Mouse (Mus musculus) megakaryocyte progenitor cell, adult 5-6 weeks (primary cell): Measurements from ENCODE around the gene Mcpt1. TPM values are rescaled to one million over a fixed set of nuclear protein-coding genes. Genes with fewer than 3 reads are reported as not detected.
A peak's percentile ranks its signal among the peaks of the same experiment; 100 is the strongest.
"Not testable (repeated sequence)": the region's sequence is repeated elsewhere in the genome, so short reads cannot be mapped to it uniquely, and the experiment has no call there.

Experiments
- ATAC-seq: replicated peaks from 2 replicates; pipeline ENCODE4 v1.8.0; 2016; ENCODE audit warnings: mild to moderate bottlenecking, moderate TSS enrichment, inconsistent platforms; ENCODE audit not compliant: poor library complexity
- total RNA-seq, 2 experiments: library from RNA; stranded (forward) in 1 of 2; stranded (reverse) in 1 of 2; fragments of 157-497, 149-512 nt in 1 of 2; fragments of 200-1000 nt in 1 of 2; gene quantifications; 2 replicates each; pipeline versions ENCODE4 v1.2.3 to v1.2.4; 2015 to 2017

Gene Mcpt1
- total RNA-seq (2015) (not detected in 2 replicates), total RNA-seq (2017) (not detected in 2 replicates)

DNA sequence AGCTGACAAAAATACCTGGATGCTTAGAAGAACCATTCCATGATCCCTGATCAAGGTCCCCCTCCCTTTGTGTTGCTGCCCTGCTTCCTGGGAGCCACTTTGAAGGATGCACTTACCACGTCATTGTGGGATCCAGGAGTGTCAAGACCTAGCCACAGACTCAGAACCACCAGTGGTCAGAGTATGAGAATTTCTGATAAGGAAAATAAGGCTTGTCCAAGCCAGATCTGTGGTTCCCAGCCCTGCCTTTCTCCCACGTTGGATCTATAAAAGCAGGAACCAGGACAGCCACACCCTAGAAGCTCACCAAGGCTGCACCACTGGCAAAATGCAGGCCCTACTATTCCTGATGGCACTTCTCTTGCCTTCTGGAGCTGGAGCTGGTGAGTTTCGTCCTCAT, at the start of gene Mcpt1:
Mcpt1 (plus strand) TSS at position 301 of the 400 bp plus-strand sequence.
- not testable (repeated sequence) for ATAC-seq

DNA sequence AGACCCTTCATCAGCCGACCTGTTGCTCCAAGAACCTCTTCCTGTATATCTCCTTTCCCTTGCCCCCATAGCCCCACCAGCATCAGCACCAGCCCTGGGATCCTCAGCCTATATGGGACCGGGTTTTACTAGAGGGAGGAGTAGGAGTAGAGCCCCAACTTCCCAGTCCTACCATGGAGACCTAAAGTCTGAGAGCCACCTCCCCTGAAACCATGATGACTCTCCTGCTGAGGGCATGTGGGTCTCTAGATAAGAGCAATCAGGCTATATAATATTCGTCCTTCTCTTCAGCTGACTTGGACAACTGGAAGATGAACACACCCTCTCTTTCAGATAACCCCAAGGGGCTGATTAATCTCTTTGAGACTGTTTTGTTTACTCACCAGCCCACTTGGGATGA, 30.3 kb upstream of the Mcpt1 start:
- peak; percentile 64 for ATAC-seq

DNA sequence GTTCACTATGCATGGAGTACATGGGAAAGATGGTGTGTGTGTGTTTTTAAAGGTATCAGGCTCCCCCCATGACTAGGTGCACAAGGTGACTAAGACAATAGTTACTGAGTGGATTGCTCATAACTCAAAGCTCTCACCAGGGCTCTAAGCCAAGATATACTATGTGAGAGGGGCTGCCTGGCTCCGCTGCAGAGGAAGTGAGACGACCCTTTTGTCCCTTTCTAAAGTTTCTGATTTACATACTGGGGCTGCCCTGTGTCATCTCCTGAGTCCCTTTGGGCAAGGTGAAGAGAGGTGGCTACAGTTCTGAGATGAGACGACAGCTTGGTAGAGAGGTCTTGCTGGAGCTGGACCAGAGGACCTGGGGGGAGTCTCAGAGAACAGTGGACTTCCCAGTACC, 4.6 kb upstream of the Mcpt1 start:
- no peak for ATAC-seq

DNA sequence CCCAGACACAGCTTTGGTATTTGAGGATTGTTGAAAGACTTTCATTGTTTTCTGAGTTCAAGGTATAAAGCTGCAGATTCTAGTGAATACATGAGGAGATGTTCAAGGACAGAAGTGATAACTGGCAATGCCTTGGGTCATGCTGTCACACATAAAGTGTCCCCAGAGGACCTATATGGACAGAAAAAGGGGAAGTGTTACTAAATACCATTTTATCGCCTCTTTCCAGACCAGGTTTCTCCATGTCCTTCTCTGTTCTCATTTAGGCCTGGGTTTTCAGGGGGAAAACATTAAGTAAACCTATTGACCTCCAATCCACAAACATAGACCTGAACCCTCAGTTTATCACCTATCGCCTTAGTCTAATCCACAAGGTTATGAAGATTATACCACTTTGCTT, 3.8 kb upstream of the Mcpt1 start:
- ATAC-seq, result no peak

DNA sequence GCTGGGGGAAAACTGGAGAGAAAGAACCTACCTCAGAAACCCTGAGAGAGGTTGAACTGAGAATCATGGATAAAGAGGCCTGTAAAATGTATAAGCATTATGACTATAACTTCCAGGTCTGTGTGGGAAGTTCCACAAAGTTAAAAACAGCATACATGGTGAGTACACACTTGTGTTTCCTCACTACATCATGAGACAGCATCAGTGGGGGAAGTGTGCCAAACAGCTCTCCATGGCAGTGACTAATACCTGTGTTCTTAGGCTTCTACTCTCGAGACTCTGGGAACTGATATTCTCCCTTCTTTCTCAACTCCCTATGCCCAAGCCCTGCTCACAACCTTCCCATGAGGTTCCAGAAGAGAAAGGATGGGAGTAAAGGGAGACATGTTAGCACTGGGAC, 1.7 kb downstream of the Mcpt1 start:
- ATAC-seq, result no peak

DNA sequence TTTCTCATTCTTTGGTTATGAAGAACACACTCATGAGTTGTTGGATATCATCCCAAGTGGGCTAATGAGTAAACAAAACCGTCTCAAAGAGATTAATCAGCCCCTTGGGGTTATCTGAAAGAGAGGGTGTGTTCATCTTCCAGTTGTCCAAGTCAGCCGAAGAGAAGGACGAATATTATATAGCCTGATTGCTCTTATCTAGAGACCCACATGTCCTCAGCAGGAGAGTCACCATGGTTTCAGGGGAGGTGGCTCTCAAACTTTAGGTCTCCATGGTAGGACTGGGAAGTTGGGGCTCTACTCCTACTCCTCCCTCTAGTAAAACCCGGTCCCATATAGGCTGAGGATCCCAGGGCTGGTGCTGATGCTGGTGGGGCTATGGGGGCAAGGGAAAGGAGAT, 3.5 kb downstream of the Mcpt1 start:
- peak; percentile 98 for ATAC-seq

DNA sequence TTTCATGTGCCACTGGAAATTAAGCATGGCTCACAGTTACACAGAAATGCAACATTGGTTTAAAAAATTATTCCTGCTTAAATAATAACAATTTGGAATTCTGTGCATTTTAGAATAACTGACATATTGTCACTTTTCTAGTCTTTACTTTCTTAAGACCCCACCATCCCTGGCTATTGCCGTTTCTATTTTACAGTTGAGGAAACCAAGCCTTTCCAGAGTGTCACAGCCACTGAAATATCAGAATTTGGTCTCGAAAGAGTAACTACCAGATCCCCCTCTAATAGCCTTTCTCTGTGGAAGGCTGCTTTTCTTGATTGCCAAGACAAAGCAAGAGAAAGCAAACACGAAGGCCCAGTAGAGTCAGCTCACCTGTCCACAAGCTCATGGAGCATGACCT, 12.6 kb downstream of the Mcpt1 start, which contains the start of gene Mcpt9:
Mcpt9 (minus strand) TSS at position 101 of the 400 bp plus-strand sequence.
- not testable (repeated sequence) for ATAC-seq

DNA sequence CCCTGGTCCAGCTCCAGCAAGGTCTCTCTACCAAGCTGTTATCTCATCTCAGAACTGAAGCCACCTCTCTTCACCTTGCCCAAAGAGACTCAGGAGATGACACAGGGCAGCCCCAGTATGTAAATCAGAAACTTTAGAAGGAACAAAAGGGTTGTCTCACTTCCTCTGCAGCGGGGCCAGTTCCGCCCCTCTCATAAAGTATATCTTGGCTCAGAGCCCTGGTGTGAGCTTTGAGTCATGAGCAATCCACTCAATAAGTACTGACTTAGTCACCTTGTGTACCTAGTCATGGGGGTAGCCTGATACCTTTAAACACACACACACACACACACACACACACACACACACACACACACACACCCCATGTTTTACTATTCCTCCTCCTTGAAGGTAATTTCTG, 16.7 kb downstream of the Mcpt1 start:
- ATAC-seq, result peak; percentile 46; the same call in 1 of the 2 replicates

DNA sequence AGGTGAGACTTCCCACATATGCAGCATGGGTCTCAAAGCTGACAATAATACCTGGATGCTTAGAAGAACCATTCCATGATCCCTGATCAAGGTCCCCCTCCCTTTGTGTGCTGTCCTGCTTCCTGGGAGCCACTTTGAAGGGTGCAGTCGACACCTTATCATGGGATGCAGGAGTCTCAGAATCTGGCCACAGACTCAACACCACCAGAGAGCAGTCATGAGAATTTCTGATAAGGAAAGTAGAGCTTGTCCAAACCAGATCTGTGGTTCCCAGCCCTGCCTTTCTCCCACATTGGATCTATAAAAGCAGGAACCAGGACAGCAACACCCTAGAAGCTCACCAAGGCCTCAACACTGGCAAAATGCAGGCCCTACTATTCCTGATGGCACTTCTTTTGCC, 24.0 kb downstream of the Mcpt1 start, which contains the start of gene Mcpt2:
Mcpt2 (plus strand) TSS at position 250 of the 400 bp plus-strand sequence.
- ATAC-seq, result peak; percentile 64; the same call in 1 of the 2 replicates

DNA sequence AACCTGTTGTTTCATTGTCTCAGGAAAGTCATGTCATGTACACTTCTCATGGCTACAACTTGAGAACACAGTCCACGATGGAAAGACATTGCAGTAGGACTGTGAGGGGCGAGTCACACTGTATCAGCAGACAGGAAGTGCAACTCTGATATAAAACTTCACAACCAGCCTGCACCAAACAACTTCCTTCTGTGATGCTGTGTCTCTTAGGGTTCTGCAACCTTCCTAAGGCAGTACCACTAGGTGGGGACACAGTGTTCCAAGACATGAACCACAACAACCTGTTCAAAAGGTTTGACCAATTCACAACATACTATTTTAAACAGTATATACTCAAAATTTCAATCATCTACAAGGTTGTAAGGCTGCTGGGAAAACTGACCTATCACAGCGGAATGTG, 37.6 kb downstream of the Mcpt1 start:
- peak; percentile 55 for ATAC-seq

DNA sequence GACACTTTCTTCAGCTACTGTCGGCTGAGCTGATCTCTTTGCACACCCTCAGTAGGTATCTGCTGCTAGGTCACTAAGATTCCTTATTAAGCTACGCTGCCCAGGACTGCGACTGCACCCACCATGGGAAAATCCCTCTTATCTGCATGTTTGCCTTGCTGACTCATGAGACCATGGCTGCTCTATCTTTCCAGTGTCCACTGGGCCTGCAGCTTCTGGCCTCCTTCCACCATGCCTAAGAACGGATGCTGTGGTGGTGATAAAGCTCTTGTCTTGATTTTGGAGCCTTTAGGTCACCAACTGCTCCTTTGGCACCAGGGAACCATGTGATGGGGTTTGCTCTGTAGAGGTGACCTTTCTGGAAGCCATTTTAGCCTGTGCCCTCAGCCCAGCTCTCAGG, 40.0 kb downstream of the Mcpt1 start:
- ATAC-seq, result peak; percentile 79

DNA sequence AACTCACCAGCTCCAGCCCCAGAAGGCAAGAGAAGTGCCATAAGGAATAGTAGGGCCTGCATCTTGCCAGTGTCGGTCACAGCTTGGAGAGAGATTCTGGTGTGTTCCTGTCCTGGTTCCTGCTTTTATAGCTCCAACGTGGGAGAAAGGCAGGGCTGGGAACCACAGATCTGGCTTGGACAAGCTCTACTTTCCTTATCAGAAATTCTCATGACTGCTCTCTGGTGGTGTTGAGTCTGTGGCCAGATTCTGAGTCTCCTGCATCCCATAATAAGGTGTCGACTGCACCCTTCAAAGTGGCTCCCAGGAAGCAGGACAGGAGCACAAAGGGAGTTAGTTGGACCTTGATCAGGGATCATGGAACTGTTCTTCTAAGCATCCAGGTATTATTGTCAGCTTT, 44.4 kb downstream of the Mcpt1 start, which contains the start of gene Mcpt4:
Mcpt4 (minus strand) TSS at position 101 of the 400 bp plus-strand sequence.
- ATAC-seq, result not testable (repeated sequence)

Other genes starting within 250 kb of the Mcpt1 start
- 0.05 TPM in 1 of 2 replicates, not detected in the other for gene Adcy4, start 233.9 kb upstream of the Mcpt1 start, total RNA-seq (2015)
- gene Adcy4, start 233.9 kb upstream of the Mcpt1 start, total RNA-seq (2017), result not detected in 2 replicates
- gene Ripk3, start 229.1 kb upstream of the Mcpt1 start, total RNA-seq (2015), result 116 and 152 TPM in 2 replicates
- 25.3 and 49.9 TPM in 2 replicates for gene Ripk3, start 229.1 kb upstream of the Mcpt1 start, total RNA-seq (2017)
- not detected in 2 replicates for gene Nfatc4, start 194.8 kb upstream of the Mcpt1 start, total RNA-seq (2015)
- not detected in 2 replicates for gene Nfatc4, start 194.8 kb upstream of the Mcpt1 start, total RNA-seq (2017)
- 2.8 and 3.9 TPM in 2 replicates for gene Nynrin, start 164.0 kb upstream of the Mcpt1 start, total RNA-seq (2015)
- gene Nynrin, start 164.0 kb upstream of the Mcpt1 start, total RNA-seq (2017), result 1.9 and 2.7 TPM in 2 replicates
- gene Cbln3, start 133.6 kb upstream of the Mcpt1 start, total RNA-seq (2015), result 0.17 TPM in 1 of 2 replicates, not detected in the other
- 0.07 TPM in 1 of 2 replicates, not detected in the other for gene Cbln3, start 133.6 kb upstream of the Mcpt1 start, total RNA-seq (2017)
- 4.6 and 6.1 TPM in 2 replicates for gene Khnyn, start 133.0 kb upstream of the Mcpt1 start, total RNA-seq (2015)
- gene Khnyn, start 133.0 kb upstream of the Mcpt1 start, total RNA-seq (2017), result 14.3 and 15.3 TPM in 2 replicates
- 11.7 and 18.2 TPM in 2 replicates for gene Sdr39u1, start 117.7 kb upstream of the Mcpt1 start, total RNA-seq (2015)
- 4.2 and 6.9 TPM in 2 replicates for gene Sdr39u1, start 117.7 kb upstream of the Mcpt1 start, total RNA-seq (2017)
- gene Cma1, start 73.3 kb upstream of the Mcpt1 start, total RNA-seq (2015), result not detected in 2 replicates
- not detected in 2 replicates for gene Cma1, start 73.3 kb upstream of the Mcpt1 start, total RNA-seq (2017)
- gene Cma2, start 67.0 kb upstream of the Mcpt1 start, total RNA-seq (2015), result not detected in 2 replicates
- not detected in 2 replicates for gene Cma2, start 67.0 kb upstream of the Mcpt1 start, total RNA-seq (2017)
- gene Mcpt9, start 12.5 kb downstream of the Mcpt1 start, total RNA-seq (2015), result not detected in 2 replicates
- gene Mcpt9, start 12.5 kb downstream of the Mcpt1 start, total RNA-seq (2017), result not detected in 2 replicates
- not detected in 2 replicates for gene Mcpt2, start 24.1 kb downstream of the Mcpt1 start, total RNA-seq (2015)
- not detected in 2 replicates for gene Mcpt2, start 24.1 kb downstream of the Mcpt1 start, total RNA-seq (2017)
- gene Mcpt4, start 44.3 kb downstream of the Mcpt1 start, total RNA-seq (2015), result not detected in 2 replicates
- gene Mcpt4, start 44.3 kb downstream of the Mcpt1 start, total RNA-seq (2017), result not detected in 2 replicates
- 83.3 and 112 TPM in 2 replicates for gene Mcpt8, start 67.3 kb downstream of the Mcpt1 start, total RNA-seq (2015)
- 23.6 and 30.6 TPM in 2 replicates for gene Mcpt8, start 67.3 kb downstream of the Mcpt1 start, total RNA-seq (2017)
- 4,330 and 4,812 TPM in 2 replicates for gene Ctsg, start 84.6 kb downstream of the Mcpt1 start, total RNA-seq (2015)
- gene Ctsg, start 84.6 kb downstream of the Mcpt1 start, total RNA-seq (2017), result 4,060 and 4,327 TPM in 2 replicates
- gene Gzme, start 102.7 kb downstream of the Mcpt1 start, total RNA-seq (2015), result not detected in 2 replicates
- not detected in 2 replicates for gene Gzme, start 102.7 kb downstream of the Mcpt1 start, total RNA-seq (2017)
- gene Gzmd, start 114.6 kb downstream of the Mcpt1 start, total RNA-seq (2015), result 0.37 TPM in 1 of 2 replicates, not detected in the other
- gene Gzmd, start 114.6 kb downstream of the Mcpt1 start, total RNA-seq (2017), result not detected in 2 replicates
- gene Gzmg, start 141.6 kb downstream of the Mcpt1 start, total RNA-seq (2015), result not detected in 2 replicates
- gene Gzmg, start 141.6 kb downstream of the Mcpt1 start, total RNA-seq (2017), result not detected in 2 replicates
- gene Gzmn, start 156.6 kb downstream of the Mcpt1 start, total RNA-seq (2015), result not detected in 2 replicates
- not detected in 2 replicates for gene Gzmn, start 156.6 kb downstream of the Mcpt1 start, total RNA-seq (2017)
- not detected in 2 replicates for gene Gzmf, start 193.4 kb downstream of the Mcpt1 start, total RNA-seq (2015)
- gene Gzmf, start 193.4 kb downstream of the Mcpt1 start, total RNA-seq (2017), result not detected in 2 replicates
- not detected in 2 replicates for gene Gzmc, start 216.7 kb downstream of the Mcpt1 start, total RNA-seq (2015)
- gene Gzmc, start 216.7 kb downstream of the Mcpt1 start, total RNA-seq (2017), result not detected in 2 replicates
- gene Gzmb, start 244.3 kb downstream of the Mcpt1 start, total RNA-seq (2015), result 3.5 TPM in 2 replicates
- gene Gzmb, start 244.3 kb downstream of the Mcpt1 start, total RNA-seq (2017), result 1.1 TPM in 2 replicates